Mouse (Mus musculus) macrophage (primary cell): ENCODE measurements around the gene Pih1d3. TPM values are rescaled to one million over a fixed set of nuclear protein-coding genes. Genes with fewer than 3 reads are reported as not detected.

Experiments used
- H3K27ac ChIP-seq: fragments of 350-480 bp; formaldehyde crosslinking; 2 replicates; pipeline ENCODE4 v1.9.0; 2021
- H3K36me3 ChIP-seq: fragments of 350-480 bp; formaldehyde crosslinking; 2 replicates; pipeline ENCODE4 v1.9.0; 2021; ENCODE audit errors: inconsistent target
- H3K4me3 ChIP-seq: fragments of 350-480 bp; formaldehyde crosslinking; 2 replicates; pipeline ENCODE4 v1.9.0; 2021; ENCODE audit errors: inconsistent target
- H3K79me2 ChIP-seq: fragments of 350-480 bp; formaldehyde crosslinking; 2 replicates; pipeline ENCODE4 v1.9.0; 2021; ENCODE audit errors: inconsistent target
- WGBS: methylation state at CpG from one replicate; pipeline ENCODE4 v1.1.7; 2026; ENCODE audit warnings: inconsistent platforms; ENCODE audit not compliant: missing documents; 5-methylcytosine and 5-hydroxymethylcytosine counted together
- polyA plus RNA-seq: library from polyadenylated mRNA; stranded (reverse); fragments of 250-400 nt; gene quantifications from 3 replicates; pipeline ENCODE4 v1.2.4, GENCODE M21; 2018; ENCODE audit warnings: inconsistent platforms
- total RNA-seq, 78 experiments: library from RNA; depleted of rRNA; stranded (reverse); fragments of 250-400 nt; gene quantifications; 1 replicate in 9 of 78; 2 replicates in 24 of 78; 3 replicates in 43 of 78; 4 replicates in 2 of 78; pipeline ENCODE4 v1.2.4; 2018; ENCODE audit warnings: inconsistent platforms in 56 of 78

The Pih1d3 gene
- total RNA-seq (2018; cell fraction: chromatin; rRNA removed) = not detected
- total RNA-seq (2018; cell fraction: cytosol; rRNA removed) = not detected
- not detected for total RNA-seq (2018; cell fraction: nucleus; rRNA removed)
- not detected in 3 replicates for polyA plus RNA-seq

- H3K79me2 ChIP-seq = no peaks in the 10 kb centered on the region
- 61% methylated on average over 7 of the region's 7 CpGs for WGBS
- H3K4me3 ChIP-seq = no peak within 1 kb of the TSS
- no peaks in the 10 kb centered on the region for H3K36me3 ChIP-seq
- no peak within 1 kb of the TSS for H3K27ac ChIP-seq
These were observed at the start of gene Pih1d3, which contains the start of gene 4931428L18Rik for GRCm38 (mm10) chr1:31222564-31222963. TSS of gene Pih1d3 (plus strand) at chr1:31222838. TSS of gene 4931428L18Rik (minus strand) at chr1:31222684.

GRCm38 (mm10) chr1:31175401-31175800 is 47.2 kb upstream of the Pih1d3 start:
- WGBS = 74% methylated on average over 3 of the region's 3 CpGs
- Histone ChIP-seq H3K36me3 (no peaks in the 10 kb centered on the region), H3K4me3 (no peak overlapping the region), H3K79me2 (no peaks in the 10 kb centered on the region), H3K27ac (no peak overlapping the region)

DNA sequence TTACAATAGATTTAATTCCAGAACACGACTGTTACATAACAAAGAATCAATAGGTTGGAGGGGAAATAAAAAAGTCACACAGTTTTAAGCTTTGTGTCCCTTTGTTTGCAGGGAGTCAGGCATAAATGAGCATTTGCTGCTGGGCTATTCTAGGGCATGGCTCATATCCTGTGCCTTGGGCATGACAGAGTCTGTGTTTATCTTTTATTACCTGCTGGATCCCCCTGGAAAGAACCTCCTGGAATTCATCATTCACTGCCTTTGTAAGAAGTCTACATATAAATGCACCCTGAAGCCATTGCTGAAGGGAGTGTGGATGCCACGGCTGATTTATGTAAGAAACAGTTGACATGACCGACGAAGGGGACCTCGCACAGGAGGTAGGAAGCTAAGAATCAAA is 46.5 kb upstream of the Pih1d3 start, which contains the start of gene Lgsn:
Lgsn (plus strand) TSS at position 301 of the 400 bp plus-strand sequence.
- H3K27ac ChIP-seq = no peak within 1 kb of the TSS
- no peak within 1 kb of the TSS for H3K4me3 ChIP-seq
- no peaks in the 10 kb centered on the region for H3K79me2 ChIP-seq
- H3K36me3 ChIP-seq = no peaks in the 10 kb centered on the region
- 78% methylated on average over 5 of the region's 5 CpGs for WGBS

DNA sequence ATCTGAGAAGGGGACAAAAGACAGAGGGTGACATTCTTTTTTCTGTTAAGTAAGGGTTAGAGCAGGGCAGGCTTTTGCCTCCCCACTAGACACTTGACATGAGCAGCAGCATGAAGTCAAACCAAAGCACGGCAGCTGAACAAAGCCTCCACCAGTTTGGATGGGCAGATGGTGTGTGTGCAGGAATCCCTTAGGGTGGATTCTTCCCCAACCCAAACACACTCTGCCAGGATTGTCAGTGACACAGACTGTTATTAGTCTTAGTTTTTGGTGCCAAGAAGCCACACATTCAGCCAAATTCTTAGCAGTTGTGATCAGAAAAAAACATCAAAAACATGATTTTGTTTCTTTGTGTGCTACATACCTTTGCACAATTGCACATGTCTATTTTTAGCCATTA is 44.4 kb upstream of the Pih1d3 start:
- no peak overlapping the region for H3K4me3 ChIP-seq
- no peak overlapping the region for H3K27ac ChIP-seq
- H3K36me3 ChIP-seq = no peaks in the 10 kb centered on the region
- H3K79me2 ChIP-seq = no peaks in the 10 kb centered on the region
- 85% methylated on average over 1 of the region's 1 CpGs for WGBS

- no peak overlapping the region for H3K4me3 ChIP-seq
- no peaks in the 10 kb centered on the region for H3K79me2 ChIP-seq
- 88% methylated on average over 10 of the region's 10 CpGs for WGBS
- no peaks in the 10 kb centered on the region for H3K36me3 ChIP-seq
- no peak overlapping the region for H3K27ac ChIP-seq
These were observed 32.3 kb upstream of the Pih1d3 start for GRCm38 (mm10) chr1:31190237-31190866.

DNA sequence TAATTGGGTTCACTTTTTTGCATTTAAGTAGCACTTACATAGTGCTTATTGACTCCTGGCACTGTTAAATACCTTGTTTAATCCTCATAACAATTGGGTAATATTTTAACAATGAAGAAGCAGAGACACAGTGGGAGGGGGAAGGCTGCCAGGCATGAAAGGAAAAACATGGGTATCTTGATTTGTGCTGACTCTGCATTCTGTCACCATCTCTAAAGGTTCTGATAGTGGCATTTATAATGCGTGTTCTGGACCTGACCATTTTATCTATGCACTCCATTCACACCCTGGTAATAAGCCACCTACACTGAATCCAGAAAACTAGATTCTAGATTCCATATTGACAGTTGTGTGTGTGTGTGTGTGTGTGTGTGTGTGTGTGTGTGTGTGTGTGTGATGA is 27.0 kb upstream of the Pih1d3 start:
- WGBS = 73% methylated on average over 1 of the region's 1 CpGs
- Histone ChIP-seq H3K36me3 (no peaks in the 10 kb centered on the region), H3K4me3 (no peak overlapping the region), H3K27ac (no peak overlapping the region), H3K79me2 (no peaks in the 10 kb centered on the region)

DNA sequence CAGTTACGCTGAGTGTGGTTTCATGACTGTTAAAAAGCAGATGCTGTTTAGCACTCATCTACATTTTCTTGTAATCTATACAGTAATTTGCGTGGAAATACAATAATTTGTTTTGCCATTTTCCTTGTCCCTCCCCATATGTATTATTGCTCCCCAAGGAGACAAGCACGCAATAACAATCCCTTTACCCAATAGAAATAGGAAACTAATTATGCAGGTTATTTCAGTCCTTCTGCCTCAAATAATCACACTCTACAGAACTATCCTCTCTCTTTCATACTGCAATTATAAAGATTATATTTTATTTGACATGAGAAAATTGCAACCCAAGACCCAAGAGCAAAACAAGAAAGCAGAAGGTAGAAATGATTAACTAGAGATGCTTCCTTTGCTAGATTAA is 25.7 kb upstream of the Pih1d3 start:
- Histone ChIP-seq H3K27ac (no peak overlapping the region), H3K36me3 (no peaks in the 10 kb centered on the region), H3K4me3 (no peak overlapping the region), H3K79me2 (no peaks in the 10 kb centered on the region)
- 97% methylated on average over 3 of the region's 3 CpGs for WGBS

DNA sequence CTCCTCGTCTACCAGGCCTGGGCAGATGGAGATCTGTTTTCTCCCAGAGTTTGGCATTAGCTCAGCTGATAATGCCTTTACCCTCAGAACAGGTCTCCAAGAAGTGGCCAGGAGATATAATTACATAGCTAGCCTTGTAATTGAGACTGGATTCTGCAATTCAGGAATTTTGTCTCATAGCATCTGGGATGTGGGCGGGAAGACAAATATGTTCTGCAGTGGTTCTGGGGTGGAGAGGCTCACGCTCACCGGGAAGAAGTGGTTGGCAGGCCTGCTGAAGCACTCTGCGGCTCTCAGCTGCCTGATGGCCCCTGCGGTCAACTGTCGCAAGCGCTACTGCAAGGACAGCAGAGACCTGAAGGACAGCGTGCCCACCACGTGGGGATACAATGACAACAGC is 18.9 kb upstream of the Pih1d3 start:
- Histone ChIP-seq H3K79me2 (no peaks in the 10 kb centered on the region), H3K4me3 (no peak overlapping the region), H3K27ac (no peak overlapping the region), H3K36me3 (no peaks in the 10 kb centered on the region)
- 89% methylated on average over 10 of the region's 10 CpGs for WGBS

DNA sequence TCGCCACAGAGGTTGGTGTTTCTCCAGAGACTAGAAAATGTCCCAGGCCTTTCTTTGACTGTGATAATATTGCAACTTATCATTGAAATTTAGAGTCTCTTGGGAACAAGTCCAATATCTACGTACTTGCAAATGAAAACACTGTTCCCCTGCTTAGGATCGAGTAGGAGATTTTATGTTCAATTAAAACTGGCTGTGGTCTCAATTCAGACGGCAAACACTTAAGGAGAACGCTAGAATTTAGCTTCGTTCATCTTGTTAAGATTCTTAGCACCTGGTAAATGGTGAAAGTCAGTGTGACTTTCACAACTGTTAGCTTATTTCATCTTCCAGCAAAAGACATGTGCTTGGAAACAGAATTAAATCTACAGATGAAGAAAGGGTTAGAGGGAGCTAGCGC is 17.3 kb upstream of the Pih1d3 start:
- Histone ChIP-seq H3K36me3 (no peaks in the 10 kb centered on the region), H3K79me2 (no peaks in the 10 kb centered on the region), H3K4me3 (no peak overlapping the region), H3K27ac (no peak overlapping the region)
- 91% methylated on average over 7 of the region's 7 CpGs for WGBS

- H3K27ac ChIP-seq = no peak overlapping the region
- 53% methylated on average over 3 of the region's 3 CpGs for WGBS
- no peak overlapping the region for H3K4me3 ChIP-seq
- no peaks in the 10 kb centered on the region for H3K79me2 ChIP-seq
- H3K36me3 ChIP-seq = no peaks in the 10 kb centered on the region
These were observed 16.9 kb upstream of the Pih1d3 start for GRCm38 (mm10) chr1:31205770-31206169.

DNA sequence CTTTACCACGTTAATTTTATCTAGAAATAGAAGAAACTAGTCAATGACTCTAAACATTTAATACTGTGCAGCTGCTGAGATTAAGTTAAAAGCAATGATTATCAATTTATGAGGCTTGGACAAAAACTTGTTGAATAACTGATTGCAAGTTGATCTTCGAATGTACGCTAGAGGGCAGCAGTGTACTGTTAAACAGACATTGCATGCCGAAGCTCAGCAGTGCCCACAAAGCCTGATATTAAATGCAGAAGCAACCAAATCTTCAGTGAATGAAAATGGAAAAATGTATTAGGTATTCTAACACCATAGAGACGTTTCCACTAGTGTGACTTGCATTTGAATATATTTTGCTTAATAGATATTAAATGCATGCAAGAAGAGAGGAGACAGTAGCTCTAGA is 12.5 kb upstream of the Pih1d3 start:
- Histone ChIP-seq H3K36me3 (no peaks in the 10 kb centered on the region), H3K4me3 (no peak overlapping the region)
- 4% methylated on average over 5 of the region's 5 CpGs for WGBS

GRCm38 (mm10) chr1:31214831-31215230 is 7.8 kb upstream of the Pih1d3 start:
- no peak overlapping the region for H3K4me3 ChIP-seq
- no peaks in the 10 kb centered on the region for H3K36me3 ChIP-seq
- no peak overlapping the region for H3K27ac ChIP-seq
- H3K79me2 ChIP-seq = no peaks in the 10 kb centered on the region
- 83% methylated on average over 1 of the region's 1 CpGs for WGBS

More for the DNA sequence above, 12.5 kb upstream of the Pih1d3 start:
- Histone ChIP-seq H3K79me2 (no peaks in the 10 kb centered on the region), H3K27ac (no peak overlapping the region)

- WGBS = 93% methylated on average over 4 of the region's 4 CpGs
- Histone ChIP-seq H3K27ac (no peak overlapping the region), H3K79me2 (no peaks in the 10 kb centered on the region)
These were observed 1.9 kb upstream of the Pih1d3 start for GRCm38 (mm10) chr1:31220599-31221250.

DNA sequence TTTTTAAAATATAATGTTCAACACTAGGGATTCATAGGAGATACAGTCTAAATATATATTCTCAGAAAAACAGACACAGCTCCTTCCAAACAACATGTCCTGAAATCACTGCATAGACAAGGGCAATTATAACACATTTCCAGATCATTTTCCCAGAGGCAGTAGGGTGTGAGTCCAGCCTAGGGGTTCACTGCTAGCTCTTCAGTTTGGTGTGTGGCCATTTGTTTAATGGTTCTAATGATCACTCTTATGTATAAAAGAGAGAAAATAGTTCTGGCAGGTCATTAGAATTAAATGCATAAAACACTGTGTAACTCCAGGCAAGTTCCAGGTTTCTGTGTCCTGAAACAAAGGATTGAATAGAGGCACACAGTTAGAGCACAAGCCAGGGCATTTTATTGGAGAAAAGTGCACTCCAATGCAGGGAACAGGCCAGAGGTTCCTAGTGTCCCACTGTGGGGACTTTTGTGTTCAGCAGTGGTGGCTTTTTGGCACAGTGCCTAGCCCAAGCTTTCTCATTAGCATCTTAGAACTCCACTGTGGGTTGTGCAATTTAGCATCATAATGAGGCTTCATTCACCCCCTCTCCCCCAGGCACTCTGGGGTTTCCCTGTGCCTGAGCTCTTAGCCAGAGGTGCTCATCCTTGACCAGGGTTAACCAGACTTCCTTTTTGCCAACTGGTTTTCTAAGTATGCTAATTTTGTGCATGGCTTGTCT is 10.8 kb downstream of the Pih1d3 start:
- Histone ChIP-seq H3K36me3 (no peaks in the 10 kb centered on the region), H3K4me3 (no peak overlapping the region), H3K27ac (no peak overlapping the region), H3K79me2 (no peaks in the 10 kb centered on the region)

More at GRCm38 (mm10) chr1:31220599-31221250, 1.9 kb upstream of the Pih1d3 start:
- H3K36me3 ChIP-seq = no peaks in the 10 kb centered on the region
- H3K4me3 ChIP-seq = no peak overlapping the region
